Mouse (Mus musculus) E14TG2a.4 (cell line): ENCODE results near the gene Edn3.

Experiments
- CTCF ChIP-seq: conservative IDR thresholded peaks from 2 replicates; pipeline ENCODE4 v1.5.1; 2014; ENCODE audit warnings: low read length
- NANOG ChIP-seq: IDR thresholded peaks from 2 replicates; pipeline ENCODE4 v1.6.1; 2014; ENCODE audit warnings: borderline replicate concordance, low read length, mixed read lengths
- POU5F1 ChIP-seq: IDR thresholded peaks from 2 replicates; pipeline ENCODE4 v1.6.1; 2014; ENCODE audit warnings: low read length, borderline replicate concordance

DNA sequence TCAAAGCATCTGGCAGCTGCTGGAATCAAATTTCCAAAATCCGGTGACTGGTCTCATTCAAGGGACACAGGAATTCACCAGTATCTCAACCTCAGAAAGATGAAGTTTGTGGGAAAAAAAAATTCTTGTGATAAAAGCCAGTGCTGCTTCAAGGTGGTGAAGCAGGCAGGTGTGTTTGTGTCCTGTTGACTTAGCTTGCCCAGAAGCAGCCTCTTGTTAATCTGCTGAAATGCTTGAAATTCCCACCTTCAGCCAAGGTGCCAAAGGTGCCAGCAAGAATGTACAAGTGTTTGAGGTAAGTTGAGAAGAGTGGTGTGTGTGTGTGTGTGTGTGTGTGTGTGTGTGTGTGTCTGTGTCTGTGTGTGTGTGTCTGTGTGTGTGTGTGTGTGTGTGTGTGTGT, 6.2 kb upstream of the Edn3 start:
- no peak for TF ChIP-seq CTCF
- no peak for TF ChIP-seq NANOG
- no peak for TF ChIP-seq POU5F1
